Mouse (Mus musculus) left cerebral cortex, adult 9 months (tissue): Measurements from ENCODE around the gene Serinc3.
"Not testable (repeated sequence)": the region's sequence is repeated elsewhere in the genome, so short reads cannot be mapped to it uniquely, and the experiment has no call there.

Source experiments
- DNase-seq, 2 experiments: peaks; one replicate each; pipeline ENCODE4 v3.0.0; 2022; ENCODE audit warnings: low spot score in 2 of 2

Gene Serinc3

DNA sequence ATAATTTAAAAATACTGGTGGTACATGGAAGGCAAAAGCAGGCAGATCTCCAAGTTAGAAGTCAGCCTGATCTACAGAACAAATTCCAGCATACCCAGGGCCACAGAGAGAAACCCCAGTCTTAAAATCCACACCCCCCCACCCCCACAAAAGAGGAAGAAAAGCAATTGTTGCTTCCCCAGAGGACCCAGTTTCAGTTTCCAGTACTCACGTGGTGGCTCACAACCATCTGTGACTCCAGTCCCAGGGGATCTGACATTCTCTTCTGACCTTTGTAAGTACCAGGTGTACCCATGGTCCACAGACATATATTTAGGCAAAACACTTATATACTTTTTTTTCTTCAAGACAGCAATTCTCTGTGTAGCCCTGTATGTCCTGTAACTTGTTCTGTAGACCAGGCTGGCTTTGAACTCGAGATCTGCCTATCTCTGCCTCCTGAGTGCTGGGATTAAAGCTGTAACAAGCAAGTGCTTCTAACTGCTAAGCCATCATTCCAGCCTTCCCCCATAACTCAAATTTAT is 17.8 kb upstream of the Serinc3 start:
- DNase-seq: no peak

DNA sequence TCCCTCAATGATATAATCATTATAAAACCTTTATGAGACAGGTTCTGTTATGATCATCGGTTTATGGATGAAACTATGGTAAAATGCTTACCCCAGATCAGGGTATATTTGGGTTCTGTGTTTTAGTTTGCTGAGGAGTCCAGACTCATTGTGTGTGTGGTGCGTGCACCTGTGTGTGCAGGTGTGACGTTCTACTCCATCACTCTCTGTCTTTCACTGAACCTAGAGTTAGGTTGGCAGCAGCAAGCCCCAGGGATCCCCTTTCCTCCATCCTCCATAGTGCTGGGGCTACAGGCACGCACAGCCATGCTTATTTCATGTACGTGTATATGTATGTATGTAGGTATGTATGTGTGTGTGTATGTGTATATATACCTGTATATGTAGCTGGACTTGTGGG is 17.1 kb upstream of the Serinc3 start:
- DNase-seq: no peak

DNA sequence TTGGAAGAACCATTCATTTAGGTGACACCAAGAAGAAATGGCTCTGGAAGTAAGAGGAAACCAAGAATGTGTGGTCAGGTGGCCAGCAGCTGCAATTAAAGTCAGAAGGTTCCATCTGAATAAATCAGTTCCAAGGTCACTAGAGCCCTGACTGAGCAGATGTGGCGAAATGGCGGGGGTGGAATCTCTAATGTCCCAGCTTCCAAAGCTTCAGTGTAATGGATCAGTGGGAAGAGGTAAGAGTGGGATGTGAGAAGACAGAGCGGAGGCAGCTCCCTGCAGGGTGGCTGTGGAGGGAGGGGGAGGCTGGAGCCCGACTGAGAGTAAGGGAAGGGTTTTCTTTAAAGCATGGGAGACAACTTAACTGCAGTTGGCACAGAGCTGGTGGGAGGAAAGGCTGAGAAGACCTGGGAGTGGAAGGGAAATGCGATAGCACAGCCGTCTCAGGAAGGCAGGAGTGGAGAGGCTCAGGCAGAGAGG is 16.5 kb upstream of the Serinc3 start:
- peak in 1 of 2 experiments; percentile 80 for DNase-seq

DNA sequence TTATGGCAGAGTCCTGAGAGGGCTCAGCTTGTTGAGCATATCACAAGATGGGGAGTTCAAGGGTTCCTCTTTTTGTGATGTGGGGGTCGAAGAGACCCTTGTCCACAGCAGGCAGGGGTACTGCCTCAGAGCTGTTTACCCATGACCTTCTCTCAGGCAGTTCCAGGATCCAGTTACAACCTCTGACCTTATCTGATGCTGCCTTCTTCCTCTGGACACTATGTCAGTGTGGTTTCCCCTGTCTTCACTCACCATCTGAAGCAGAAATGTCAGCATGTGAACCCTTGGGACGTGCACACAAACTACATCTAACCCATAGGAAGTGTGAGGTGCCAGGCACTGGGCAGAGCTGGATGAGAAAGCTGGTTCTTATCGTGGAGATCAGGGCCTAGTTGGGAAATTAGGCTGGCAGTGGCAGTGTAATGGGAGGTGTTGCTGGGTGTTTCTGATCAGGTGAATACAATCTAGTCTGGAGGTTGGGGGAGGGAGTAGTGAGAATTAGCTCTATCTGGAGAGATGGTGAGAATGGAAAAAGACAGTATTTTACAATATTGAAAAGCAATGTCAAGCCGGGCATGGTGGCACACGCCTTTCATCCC is 15.3 kb upstream of the Serinc3 start:
- DNase-seq: no peak

DNA sequence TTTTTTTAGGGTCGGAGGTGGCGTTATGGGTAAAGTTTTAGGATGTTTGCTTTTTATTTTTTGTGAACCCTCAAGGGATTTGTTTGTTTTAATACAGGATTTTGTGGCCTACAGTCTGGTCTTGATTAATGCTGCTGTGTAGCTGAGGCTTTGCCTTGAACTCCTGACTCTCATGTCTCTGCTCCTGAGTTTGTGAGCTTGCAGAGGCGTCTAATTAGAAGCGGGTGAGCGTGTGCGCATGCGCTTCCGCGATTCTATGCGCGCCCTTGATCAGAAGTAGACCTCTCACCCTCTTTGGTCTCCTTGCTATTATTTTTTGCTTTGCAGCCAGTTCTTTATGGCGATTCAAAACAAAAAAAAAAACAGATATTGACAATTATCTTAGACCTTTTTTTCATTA is 14.5 kb upstream of the Serinc3 start:
- no peak for DNase-seq

DNA sequence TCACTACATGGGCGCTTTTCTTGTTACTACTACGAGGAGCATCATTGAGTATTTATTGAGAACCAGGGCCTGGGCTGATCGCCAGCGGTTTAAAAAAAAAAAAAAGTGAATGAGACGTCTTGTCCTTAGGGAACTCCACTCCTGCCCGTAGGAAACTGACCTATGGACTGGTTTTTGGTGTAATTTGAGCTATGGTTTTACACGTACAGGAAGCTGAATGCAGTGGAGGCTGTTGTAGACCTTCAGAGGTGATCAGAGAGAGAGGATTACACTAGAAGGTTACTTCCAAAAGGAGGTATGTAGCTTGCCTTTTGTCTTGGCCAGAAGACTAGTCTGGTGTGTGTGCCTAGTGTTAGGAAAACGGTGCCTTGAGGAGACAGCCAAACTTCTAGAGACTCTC is 14.0 kb upstream of the Serinc3 start:
- no peak for DNase-seq

DNA sequence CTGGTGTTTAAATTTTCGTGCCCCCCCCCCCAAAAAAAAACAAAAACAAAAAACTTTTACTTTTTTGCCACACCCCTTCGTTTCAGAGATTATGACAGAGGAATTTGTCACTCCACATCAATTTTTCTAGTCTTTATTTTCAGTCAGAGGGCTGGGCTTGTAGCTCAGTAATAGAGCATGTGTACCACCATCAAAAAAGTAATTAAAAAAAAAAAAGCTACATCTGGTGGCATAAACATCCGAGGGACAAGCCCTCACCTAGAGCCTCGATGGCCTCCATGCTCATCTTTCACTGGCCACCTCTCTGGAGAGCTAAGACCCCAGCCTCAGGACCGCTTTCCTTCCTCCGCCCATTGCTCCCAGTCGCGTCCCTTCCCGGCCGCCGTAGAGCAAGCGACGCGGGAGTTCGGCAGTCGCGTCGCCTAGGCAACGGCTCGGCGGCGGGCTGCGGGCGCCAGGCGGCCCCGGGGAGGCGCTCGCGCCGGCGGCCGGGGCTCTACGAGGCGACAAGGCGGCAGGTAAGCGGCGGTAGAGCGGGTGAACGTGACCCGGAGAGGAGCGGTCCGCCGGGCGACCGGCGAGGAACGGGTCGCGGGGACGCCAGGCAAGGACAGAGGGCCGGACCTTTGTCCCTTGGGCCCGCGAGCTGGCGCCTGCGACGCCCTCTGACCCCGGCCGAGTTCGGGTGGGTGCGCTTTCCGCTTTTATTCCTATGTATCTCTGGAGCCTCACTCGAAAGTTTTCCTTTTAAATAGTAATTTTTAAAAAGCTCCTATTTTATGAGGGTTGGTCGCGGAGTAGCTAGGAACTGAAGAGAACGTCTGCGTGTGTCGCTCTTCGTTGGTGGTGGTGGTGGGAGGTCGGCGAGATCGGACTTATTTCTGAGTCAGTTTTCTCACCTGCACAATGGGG is 13.3 kb upstream of the Serinc3 start, which contains the start of gene Pkig:
Gene Pkig, plus strand, starts transcription at position 412 of the 912 bp plus-strand sequence.
- peak in 1 of 2 experiments; percentile 79 for DNase-seq

DNA sequence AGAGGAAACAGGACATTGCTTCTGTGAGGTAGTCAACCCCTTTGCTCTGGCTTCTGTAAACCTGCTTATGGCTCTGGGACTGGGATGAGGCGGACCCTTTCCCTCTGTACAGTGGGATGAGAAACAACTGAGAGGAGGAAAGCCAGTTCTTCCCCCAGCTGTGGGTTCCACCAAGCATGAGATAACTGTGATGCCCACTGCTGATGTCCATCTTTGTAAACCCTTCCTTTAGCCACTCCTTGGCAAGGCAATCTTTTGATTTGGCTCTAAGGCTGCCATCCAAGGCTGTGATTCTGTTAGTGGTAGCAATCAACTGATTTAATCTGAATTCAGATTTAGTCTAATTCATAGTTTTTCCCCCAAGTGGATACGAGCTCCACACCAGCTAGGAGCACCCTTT is 12.6 kb upstream of the Serinc3 start:
- no peak for DNase-seq

DNA sequence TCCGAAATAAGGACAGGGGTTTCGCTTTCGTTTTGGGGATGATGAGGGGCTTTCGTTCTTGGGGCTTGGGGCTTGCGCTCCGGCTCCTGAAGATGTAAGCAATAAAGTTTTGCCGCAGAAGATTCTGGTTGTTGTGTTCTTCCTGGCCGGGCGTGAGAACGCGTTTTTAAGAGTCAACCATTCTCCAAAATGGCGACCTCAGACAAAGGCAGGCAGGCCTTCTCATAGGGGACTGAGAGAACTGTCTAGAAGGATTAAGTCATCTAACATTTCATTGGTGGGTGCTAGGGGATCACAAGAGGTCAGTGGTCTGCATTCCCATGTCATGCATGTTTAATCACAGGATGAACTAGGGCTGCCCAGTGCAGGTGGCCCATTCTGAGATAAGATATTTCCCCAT is 10.8 kb upstream of the Serinc3 start:
- DNase-seq: not testable (repeated sequence)

DNA sequence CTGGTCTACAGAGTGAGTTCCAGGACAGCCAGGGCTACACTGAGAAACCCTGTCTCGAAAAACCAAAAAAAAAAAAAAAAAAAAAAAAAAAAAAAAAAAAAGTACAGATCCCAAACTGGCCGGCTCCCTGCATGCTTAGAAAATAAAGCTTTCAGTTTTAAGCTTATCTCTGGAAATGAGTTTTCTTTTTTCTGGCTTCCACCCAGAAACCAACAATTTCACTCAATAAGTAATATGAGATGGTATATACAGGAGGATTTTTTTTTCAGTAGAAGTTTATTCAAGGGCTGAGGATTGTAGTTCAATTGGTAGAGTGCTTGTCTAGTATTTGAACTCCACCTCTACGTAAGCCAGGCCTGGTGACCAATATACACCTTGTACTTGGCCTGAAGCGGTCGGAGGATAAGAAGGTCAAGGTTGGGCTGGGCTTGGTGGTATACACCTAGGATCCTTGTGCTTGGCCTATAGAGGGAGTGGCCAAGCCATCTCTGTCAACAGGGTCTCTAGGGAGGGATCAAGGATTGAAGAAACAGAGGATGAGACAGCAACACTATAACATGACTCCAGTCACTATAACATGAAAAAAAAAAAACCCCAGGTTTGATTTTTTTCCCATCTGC is 1.6 kb upstream of the Serinc3 start:
- DNase-seq: no peak

DNA sequence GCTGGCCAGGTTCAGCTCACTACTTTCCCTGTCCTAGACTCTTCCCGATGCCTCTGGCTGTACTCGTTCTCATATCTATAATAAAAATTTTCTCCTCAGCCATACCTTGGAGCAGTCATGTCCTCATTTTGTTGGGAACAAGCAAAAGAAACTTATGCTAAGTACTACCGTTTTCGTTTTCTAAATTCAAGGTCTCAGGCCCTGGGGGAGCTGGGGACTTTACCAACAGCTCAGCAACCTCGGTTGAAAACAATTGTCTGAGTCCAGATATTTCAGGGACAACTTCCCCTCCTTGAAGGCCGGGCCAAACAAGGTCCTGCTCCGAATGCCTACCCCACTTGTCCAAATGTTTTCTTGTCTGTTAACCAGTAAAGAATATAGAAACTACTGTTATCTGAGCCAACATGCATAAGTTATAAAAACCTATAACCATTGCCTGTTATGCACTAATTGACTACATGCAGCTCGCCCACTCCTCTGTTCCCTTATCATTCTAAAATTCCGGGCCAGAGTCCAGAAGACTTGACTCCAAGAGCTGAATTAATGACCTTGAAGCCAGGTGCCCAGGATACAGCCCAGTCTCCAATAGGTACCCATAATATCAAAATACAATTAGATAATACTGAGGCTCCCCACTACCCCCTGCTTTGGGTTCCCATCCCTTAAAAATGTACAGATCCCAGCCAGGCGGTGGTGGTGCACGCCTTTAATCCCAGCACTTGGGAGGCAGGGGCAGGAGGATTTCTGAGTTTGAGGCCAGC is 949 bp upstream of the Serinc3 start:
- DNase-seq: no peak

DNA sequence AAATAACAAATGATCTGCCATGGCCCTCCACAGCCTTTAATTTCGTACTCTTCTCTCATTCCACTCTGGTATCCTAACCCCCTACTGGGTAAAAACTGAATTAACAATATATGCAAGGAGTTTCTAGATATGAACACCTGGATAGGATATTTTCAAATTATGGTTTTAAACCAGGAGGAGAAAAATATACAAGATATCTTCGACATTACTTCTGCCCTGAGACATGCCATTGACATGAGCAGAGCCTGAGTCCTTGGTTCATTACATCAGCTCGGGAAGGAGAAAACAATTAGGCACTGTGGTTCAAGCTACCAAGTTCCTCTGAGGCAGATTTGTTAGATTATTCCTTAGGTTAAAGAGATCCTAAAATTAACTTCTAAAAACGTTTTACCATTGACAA is 884 bp downstream of the Serinc3 start:
- DNase-seq: no peak

DNA sequence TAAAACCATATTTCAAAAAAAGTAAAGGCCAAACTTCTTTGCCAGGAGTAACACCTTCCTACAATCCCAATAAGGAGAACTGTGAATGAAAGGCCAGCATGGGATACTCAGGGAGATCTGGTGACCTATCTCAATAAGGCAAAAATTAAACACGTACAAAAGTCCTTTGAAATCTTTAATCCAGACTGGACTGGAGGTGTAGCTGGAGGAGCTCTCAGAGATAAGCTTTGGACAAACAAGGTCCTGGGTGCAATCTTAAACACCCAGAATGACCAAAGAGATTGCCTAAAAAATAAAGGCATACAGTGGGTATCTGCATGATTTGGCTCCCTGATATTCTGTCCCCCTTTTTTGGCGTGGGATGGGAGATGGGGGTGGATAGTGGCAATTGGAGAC is 1.4 kb downstream of the Serinc3 start:
- no peak for DNase-seq

DNA sequence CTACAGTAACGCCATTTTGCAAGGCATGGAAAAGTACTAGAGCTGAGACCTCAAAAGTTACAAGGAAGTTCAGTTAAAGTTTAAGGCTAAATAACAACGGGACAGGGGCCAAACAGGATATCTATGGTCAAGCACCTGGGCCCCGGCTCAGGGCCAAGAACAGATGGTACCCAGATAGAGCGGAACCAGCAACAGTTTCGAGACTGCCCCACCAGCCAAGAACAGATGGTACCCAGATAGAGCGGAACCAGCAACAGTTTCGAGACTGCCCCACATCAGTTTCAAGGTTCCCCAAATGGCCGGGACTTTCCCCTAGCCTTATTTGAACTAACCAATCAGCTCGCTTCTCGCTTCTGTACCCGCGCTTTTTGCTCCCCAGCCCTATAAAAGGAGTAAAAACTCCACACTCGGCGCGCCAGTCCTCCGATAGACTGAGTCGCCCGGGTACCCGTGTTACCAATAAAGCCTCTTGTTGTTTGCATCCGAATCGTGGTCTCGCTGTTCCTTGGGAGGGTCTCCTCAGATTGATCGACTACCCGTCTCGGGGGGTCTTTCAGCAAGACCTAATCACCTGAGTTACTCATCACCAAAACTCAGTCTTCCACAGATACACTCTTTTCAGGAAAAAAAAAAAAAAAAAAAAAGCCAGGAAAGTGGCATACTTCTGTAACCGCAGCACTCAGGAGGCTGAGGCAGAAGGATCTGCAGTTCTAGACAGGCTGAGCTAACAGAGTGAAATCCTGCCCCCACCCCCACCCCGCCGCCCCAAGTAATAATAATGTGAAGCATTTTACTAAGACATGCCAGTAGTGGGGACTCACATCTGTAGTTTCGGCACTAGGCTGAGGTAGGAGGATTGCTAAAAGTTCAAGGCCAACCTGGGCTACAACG is 2.0 kb downstream of the Serinc3 start:
- peak in 1 of 2 experiments; percentile 44 for DNase-seq

DNA sequence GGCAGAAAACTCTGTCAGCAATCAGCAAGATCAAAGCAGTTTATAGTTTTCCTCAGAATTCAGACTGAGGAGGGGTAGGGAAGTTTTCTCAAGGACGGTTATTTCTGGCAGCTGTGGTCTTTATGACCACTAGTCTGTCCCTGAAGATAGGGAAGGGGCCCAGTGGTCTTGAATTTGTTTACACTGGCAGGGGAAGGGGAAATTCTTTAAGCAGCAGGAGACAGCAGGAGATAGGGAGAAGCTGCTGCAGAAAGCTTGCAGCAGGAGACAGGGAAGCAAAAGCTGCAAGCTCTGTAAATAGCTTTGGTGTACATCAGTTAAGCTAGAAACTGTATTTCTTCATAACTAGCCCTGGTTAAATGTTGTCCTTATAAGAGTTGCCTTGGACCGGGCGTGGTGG is 3.2 kb downstream of the Serinc3 start:
- DNase-seq: no peak

DNA sequence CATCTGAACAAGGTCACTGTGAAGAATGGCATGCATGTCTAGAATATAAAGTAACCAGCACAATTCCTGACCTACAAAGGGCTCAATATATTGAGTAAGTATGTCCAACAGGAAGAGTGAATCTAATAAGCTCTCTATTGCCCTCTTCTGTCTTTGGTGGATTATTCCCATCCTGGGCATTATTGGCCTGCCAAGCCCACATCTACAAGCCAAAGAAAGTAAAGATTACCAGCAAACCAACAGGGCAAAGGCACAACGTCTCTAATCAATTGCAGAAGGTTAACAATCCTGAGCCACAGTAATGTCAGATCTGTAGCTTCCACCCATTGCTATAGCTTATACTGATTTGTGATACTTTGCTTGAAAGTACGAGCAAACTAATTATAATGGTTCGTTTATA is 4.4 kb downstream of the Serinc3 start:
- no peak for DNase-seq

DNA sequence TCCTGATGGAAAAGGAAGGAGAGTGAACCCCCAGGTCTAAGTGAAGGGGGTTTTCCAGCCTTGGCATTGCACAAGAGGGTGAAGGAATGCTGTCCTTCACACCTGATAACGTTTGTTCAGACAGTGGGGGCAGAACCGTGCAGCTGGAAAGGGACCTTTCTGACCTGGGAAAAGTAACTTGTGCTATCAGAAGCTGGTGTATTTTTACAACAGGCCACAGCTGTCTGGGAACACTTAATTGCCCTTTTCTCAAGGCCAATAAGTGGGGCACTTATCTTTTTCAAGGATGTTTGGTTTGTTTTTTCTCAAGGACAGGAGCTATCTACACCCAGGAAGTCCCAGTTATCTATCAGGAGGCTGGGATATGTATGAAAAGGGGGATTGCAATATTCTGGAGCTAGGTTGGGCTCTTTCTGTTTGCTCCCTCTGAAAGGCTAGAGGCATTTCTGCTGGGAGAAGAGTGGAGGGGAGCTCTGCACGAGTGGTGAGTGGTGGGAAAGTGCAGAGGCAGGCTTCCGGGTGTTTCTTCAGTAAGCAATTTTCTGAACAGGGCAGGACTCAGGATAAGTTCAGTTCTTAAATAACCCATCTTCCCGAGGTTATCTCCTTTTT is 7.2 kb downstream of the Serinc3 start:
- DNase-seq: no peak

DNA sequence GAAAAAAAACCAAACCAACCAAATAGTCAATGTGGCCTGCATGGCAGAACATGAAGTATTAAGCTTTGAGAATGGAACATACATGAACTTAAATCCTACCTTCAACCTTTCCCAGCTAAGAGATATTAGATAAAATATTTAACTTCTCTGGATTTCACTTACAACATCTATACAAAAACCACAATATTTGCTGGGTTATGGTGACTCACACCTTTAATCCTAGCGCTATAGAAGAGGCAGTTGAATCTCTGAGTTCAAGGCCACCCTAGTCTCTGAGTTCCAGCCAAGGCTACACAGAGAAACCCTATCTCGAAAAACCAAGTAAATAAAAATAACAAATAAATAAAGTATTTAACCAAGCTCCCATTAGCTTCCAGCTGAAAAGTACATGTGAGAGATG is 8.9 kb downstream of the Serinc3 start:
- no peak for DNase-seq

DNA sequence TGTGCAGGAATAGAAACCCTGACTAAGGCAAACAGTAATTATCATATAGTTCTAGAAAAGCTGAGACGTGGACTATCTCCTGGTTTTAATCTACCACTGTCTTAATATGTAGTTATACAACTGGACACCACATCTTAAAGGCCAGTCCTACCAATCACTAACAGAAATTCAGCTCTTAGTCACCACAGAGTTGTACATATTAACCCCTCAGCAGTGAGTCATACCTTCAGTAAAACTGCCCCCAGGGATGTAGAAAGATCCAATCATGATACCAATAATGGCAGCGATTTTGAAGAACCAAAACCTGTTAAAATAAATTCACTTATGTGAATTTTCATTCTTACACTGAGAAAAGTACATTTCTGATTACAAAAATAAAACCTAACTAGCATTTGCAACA is 10.7 kb downstream of the Serinc3 start:
- DNase-seq: no peak

DNA sequence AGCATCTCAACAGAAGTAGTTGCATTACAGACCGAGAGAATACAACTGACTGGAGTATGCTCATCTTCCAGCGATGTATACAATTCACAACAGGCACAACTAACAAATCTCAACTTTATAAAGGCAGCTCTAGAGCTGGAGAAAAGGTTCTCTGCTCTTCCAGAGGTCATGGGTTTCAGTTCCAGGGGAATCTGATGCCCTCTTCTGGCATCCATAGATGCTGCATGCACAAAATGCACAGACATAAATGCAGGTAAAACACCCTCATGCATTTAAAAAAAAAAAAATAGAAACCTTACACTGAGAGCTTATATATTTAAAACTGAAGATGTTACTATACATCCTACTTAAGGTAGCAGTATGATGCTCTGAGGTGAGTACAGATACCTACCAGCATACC is 13.2 kb downstream of the Serinc3 start:
- DNase-seq: no peak
